Mouse (Mus musculus) liver, embryonic 11.5 days (tissue): Measurements from ENCODE around the gene B3gnt8. TPM values are rescaled to one million over a fixed set of nuclear protein-coding genes. Genes with fewer than 3 reads are reported as not detected.

Experiments used
- ATAC-seq: fragments of 200-750 bp; cut with Nextera tagmentation; replicated peaks from 2 replicates; pipeline ENCODE4 v1.8.0; 2017; ENCODE audit warnings: moderate number of reproducible peaks, mild to moderate bottlenecking, moderate TSS enrichment, moderate library complexity; ENCODE audit not compliant: low FRiP score
- DNase-seq: peaks from one replicate; pipeline ENCODE4 v3.0.0-alpha.2; 2017; ENCODE audit warnings: low spot score
- H3K27ac ChIP-seq: fragments of 300-500 bp; sonication (generic); 2 replicates; pipeline ENCODE4 v1.5.1; 2014; ENCODE audit warnings: mild to moderate bottlenecking, low read depth, low read length, control low read depth
- H3K27me3 ChIP-seq: fragments of 300-500 bp; sonication (generic); replicated peaks from 2 replicates; pipeline ENCODE4 v1.6.1; 2014; ENCODE audit warnings: low read length, mixed read lengths; ENCODE audit not compliant: control insufficient read depth, insufficient read depth
- H3K36me3 ChIP-seq: fragments of 300-500 bp; sonication (generic); 2 replicates; pipeline ENCODE4 v1.6.1; 2014; ENCODE audit warnings: mild to moderate bottlenecking, low read length, moderate library complexity, mixed read lengths; ENCODE audit not compliant: control insufficient read depth, insufficient read depth
- H3K4me1 ChIP-seq: fragments of 300-500 bp; sonication (generic); replicated peaks from 2 replicates; pipeline ENCODE4 v1.6.1; 2014; ENCODE audit warnings: low read length, mixed read lengths; ENCODE audit not compliant: control insufficient read depth, insufficient read depth
- H3K4me2 ChIP-seq: fragments of 300-500 bp; sonication (generic); 2 replicates; pipeline ENCODE4 v1.6.1; 2014; ENCODE audit warnings: mild to moderate bottlenecking, control low read depth, moderate library complexity
- H3K4me3 ChIP-seq: fragments of 300-500 bp; sonication (generic); 2 replicates; pipeline ENCODE4 v1.5.1; 2014; ENCODE audit warnings: low read depth, low read length, control low read depth
- H3K9ac ChIP-seq: fragments of 300-500 bp; sonication (generic); 2 replicates; pipeline ENCODE4 v1.6.1; 2014; ENCODE audit warnings: low read depth, low read length, control low read depth
- H3K9me3 ChIP-seq: fragments of 300-500 bp; sonication (generic); 2 replicates; pipeline ENCODE4 v1.6.1; 2016; ENCODE audit warnings: low read length, inconsistent platforms, mixed read lengths; ENCODE audit not compliant: control insufficient read depth
- WGBS: fragments of 180-500 bp; shearing (Covaris S2); extraction: QIAGEN DNeasy Blood & Tissue Kit; methylation state at CpG from one replicate; pipeline ENCODE4 v1.1.7; 2014; 5-methylcytosine and 5-hydroxymethylcytosine counted together
- polyA plus RNA-seq: library from polyadenylated mRNA; unstranded; fragments of >200 nt; fragmentation: Nextera tagmentation; extraction: Ambion mirVana; gene quantifications from 2 replicates; pipeline ENCODE4 v1.2.1, GENCODE M21; 2014

B3gnt8 gene
- polyA plus RNA-seq, 1 experiment from 2014 or later, result 2.3 TPM

DNA sequence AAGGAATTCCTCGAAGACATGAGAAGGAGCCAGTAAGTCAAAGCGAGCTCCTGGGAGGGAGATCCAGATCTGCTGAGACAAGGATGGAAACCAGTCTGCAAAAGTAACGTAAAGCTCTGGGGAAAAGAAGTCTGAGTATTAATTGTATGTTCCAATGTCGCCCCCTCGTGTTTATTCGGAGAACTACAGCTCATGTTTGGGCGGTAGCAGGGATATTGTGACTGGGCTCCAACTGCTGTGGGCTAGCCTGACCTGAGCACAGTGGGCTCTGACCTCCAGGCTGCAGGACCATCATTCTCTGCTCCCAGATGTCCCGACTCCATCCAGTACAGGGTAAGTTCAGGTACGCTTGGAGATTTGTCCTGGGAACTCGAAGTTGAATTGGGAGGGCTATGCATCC, 26.8 kb upstream of the B3gnt8 start:
- H3K27ac ChIP-seq, result no peak overlapping the region
- no peak overlapping the region for H3K4me3 ChIP-seq
- WGBS, result 11% methylated on average over 10 of the region's 10 CpGs
- H3K9me3 ChIP-seq, result no peaks in the 10 kb centered on the region
- H3K4me2 ChIP-seq, result no peak overlapping the region
- H3K4me1 ChIP-seq, result no peaks in the 10 kb centered on the region
- no peak for ATAC-seq
- H3K36me3 ChIP-seq, result no peaks in the 10 kb centered on the region
- no peak overlapping the region for H3K9ac ChIP-seq
- H3K27me3 ChIP-seq, result no peaks in the 10 kb centered on the region
- DNase-seq, result peak; percentile 59

DNA sequence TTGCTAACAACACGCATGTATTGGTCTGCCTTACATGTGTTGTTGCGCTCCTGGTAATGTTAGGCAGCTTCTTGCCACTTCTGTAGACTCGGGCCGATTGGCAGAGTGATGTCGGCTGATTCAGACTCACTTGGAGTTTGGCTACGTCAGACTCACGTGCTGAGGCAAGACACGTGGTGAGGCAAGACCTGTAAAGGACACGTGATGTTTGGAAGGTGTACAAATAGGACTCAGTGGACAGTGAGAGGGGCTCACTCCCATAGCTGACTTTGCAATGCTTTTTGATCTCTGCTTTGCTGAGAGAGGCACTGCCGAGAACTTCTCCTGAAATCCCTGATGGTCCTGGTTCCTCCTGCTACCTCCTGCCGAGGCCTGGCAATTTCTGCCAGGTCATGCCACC, 25.8 kb upstream of the B3gnt8 start:
- ATAC-seq, result no peak
- H3K9me3 ChIP-seq, result no peaks in the 10 kb centered on the region
- WGBS, result 82% methylated on average over 11 of the region's 11 CpGs

DNA sequence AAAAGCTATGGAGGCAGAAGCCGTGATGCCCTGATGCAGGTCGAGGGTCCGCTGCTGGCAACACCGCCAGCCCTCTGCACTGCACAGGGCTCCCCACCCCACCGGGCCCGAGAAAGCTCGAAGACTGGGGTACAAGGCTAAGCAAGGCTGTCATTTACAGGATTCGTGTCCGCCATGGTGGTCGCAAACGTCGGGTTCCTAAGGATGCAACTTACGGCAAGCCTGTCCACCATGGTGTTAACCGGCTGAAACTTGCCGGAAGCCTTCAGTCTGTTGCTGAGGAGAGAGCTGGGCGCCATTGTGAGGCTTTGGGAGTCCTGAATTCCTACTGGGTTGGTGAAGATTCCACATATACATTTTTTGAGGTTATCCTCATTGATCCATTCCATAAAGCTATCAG, 25.1 kb upstream of the B3gnt8 start:
- Histone ChIP-seq H3K27ac (no peak overlapping the region), H3K4me2 (no peak overlapping the region), H3K9me3 (no peaks in the 10 kb centered on the region), H3K36me3 (no peaks in the 10 kb centered on the region), H3K27me3 (no peaks in the 10 kb centered on the region), H3K4me3 (no peak overlapping the region), H3K4me1 (no peaks in the 10 kb centered on the region), H3K9ac (no peak overlapping the region)
- 88% methylated on average over 16 of the region's 16 CpGs for WGBS
- no peak for DNase-seq
- no peak for ATAC-seq

More for the DNA sequence above, 25.8 kb upstream of the B3gnt8 start:
- no peak for DNase-seq
- Histone ChIP-seq H3K4me1 (no peaks in the 10 kb centered on the region), H3K27me3 (no peaks in the 10 kb centered on the region), H3K4me2 (no peak overlapping the region), H3K36me3 (no peaks in the 10 kb centered on the region), H3K27ac (no peak overlapping the region), H3K9ac (no peak overlapping the region), H3K4me3 (no peak overlapping the region)

DNA sequence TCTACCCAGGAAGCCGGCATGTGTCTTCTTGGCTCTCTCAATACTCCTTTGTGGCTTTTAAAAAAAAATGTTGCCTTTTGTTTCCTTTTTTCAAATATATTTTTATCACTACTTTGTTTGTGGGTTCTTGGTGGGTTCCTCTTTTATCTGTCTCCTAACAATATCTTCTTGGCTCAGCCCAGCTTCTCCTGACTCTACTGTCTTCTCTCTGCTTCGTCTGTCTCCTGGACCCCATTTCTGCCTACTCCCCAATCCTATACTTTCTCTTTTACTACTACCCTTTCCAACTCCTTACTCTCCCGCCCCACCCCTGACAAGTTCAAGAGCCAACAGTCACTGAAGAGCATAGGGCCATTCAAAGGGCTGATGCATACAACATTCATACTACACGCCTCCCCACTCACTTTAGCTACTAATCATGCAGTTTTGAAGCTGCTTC, 19.8 kb upstream of the B3gnt8 start:
- H3K9ac ChIP-seq, result no peak overlapping the region
- no peak for ATAC-seq
- 0 out of 2 replicates have a peak, but pooled peaks cover 2% of the 10 kb centered on the region for H3K4me1 ChIP-seq
- H3K27ac ChIP-seq, result no peak overlapping the region
- no peaks in the 10 kb centered on the region for H3K36me3 ChIP-seq
- H3K27me3 ChIP-seq, result no peaks in the 10 kb centered on the region
- no peak for DNase-seq
- WGBS, result 53% methylated on average over 4 of the region's 4 CpGs
- no peak overlapping the region for H3K4me3 ChIP-seq
- no peak overlapping the region for H3K4me2 ChIP-seq
- no peaks in the 10 kb centered on the region for H3K9me3 ChIP-seq

DNA sequence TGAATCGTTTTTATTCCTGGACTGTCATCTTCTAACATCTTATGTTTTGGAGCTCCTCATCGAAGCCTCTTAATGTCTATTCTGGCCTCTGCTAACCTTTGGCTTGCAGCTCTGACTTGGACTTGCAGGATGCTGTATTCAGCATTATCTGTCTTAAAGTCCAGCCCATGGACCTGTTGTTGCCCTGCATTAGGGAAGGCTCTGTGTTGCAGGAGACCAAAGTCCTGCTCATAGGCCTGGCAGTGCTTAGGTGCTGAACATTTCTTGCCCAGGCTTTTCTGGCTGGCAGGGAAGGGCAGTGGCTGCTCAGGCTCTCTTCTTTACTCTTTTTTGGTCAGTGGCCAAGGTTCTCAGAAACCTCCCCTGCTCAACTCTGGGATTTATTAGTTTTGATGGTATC, 19.3 kb upstream of the B3gnt8 start:
- Histone ChIP-seq H3K4me3 (no peak overlapping the region), H3K4me1 (0 out of 2 replicates have a peak, but pooled peaks cover 2% of the 10 kb centered on the region), H3K36me3 (no peaks in the 10 kb centered on the region), H3K27me3 (no peaks in the 10 kb centered on the region), H3K9me3 (no peaks in the 10 kb centered on the region), H3K4me2 (no peak overlapping the region), H3K9ac (no peak overlapping the region), H3K27ac (no peak overlapping the region)
- DNase-seq (no peak), ATAC-seq (no peak)
- WGBS, result 82% methylated on average over 2 of the region's 2 CpGs

DNA sequence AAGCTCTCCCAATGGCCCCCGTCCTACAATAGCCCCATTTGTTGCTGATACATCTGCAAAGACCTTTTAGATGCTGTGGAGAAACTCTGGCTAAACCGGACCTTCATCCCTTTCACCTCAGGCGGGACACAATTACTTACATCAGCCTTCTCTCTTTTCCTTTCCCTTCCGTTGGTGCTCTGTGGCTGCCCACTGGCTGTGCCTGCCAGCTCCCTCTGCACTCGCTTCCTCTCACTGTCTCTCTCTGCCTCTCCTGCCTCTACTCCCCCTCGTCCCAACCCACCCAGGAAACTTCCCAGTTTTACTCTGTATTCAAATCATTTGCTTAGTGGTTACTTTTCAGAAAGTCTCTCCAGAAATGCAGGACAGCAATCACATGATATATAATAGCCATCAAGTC, 16.4 kb upstream of the B3gnt8 start:
- Histone ChIP-seq H3K4me3 (no peak overlapping the region), H3K4me2 (no peak overlapping the region), H3K36me3 (no peaks in the 10 kb centered on the region), H3K4me1 (peaks cover 2% of the 10 kb centered on the region; the same call in 1 of the 2 replicates), H3K27me3 (no peaks in the 10 kb centered on the region), H3K9ac (no peak overlapping the region), H3K9me3 (no peaks in the 10 kb centered on the region), H3K27ac (no peak overlapping the region)
- DNase-seq (no peak), ATAC-seq (no peak)
- 30% methylated on average over 6 of the region's 6 CpGs for WGBS

DNA sequence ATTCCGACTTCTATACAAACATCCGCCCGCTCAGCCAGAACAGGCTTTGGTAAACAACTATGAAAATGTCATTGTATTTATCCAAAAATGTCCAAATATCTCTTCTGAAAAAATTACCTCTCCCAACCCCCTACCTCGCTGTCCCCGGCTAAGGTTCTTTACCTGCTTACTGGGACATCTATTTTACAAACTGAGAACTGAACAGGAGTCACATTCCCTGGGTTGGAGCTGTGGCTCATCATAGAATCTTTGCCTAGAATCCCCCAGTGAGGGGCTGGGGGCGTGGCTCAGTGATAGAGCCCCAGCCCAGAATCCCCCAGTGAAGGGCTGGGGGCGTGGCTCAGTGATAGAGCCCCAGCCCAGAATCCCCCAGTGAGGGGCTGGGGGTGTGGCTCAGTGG, 15.0 kb upstream of the B3gnt8 start:
- no peak overlapping the region for H3K4me2 ChIP-seq
- no peak overlapping the region for H3K4me3 ChIP-seq
- no peak overlapping the region for H3K9ac ChIP-seq
- DNase-seq (no peak), ATAC-seq (no peak)
- peaks cover 7% of the 10 kb centered on the region for H3K4me1 ChIP-seq
- WGBS, result 45% methylated on average over 7 of the region's 7 CpGs
- no peaks in the 10 kb centered on the region for H3K36me3 ChIP-seq
- H3K27ac ChIP-seq, result no peak overlapping the region
- no peaks in the 10 kb centered on the region for H3K27me3 ChIP-seq
- no peaks in the 10 kb centered on the region for H3K9me3 ChIP-seq

DNA sequence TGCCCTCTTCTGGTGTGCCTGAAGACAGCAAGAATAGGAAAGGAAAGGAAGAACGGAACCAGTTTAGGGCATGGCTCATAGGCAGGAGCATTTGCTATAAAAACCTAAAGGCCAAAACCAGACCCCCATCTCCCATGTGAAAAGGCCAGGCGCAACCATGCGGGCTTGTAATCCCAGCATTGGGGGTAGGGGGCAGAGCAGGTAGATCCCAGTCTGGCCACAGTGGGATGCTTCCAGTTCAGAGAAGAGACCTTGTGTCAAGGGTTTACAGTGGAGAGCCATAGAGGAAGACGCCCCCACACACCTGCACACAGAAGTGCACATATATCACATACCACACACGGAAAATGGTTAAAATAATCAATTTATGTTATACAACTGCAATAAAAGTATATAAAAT, 12.4 kb upstream of the B3gnt8 start:
- H3K4me2 ChIP-seq, result no peak overlapping the region
- no peaks in the 10 kb centered on the region for H3K9me3 ChIP-seq
- no peak overlapping the region for H3K9ac ChIP-seq
- ATAC-seq, result no peak
- DNase-seq, result no peak
- H3K27ac ChIP-seq, result no peak overlapping the region
- no peaks in the 10 kb centered on the region for H3K27me3 ChIP-seq
- WGBS, result 84% methylated on average over 5 of the region's 5 CpGs
- H3K4me1 ChIP-seq, result peaks cover 7% of the 10 kb centered on the region
- no peaks in the 10 kb centered on the region for H3K36me3 ChIP-seq
- no peak overlapping the region for H3K4me3 ChIP-seq

DNA sequence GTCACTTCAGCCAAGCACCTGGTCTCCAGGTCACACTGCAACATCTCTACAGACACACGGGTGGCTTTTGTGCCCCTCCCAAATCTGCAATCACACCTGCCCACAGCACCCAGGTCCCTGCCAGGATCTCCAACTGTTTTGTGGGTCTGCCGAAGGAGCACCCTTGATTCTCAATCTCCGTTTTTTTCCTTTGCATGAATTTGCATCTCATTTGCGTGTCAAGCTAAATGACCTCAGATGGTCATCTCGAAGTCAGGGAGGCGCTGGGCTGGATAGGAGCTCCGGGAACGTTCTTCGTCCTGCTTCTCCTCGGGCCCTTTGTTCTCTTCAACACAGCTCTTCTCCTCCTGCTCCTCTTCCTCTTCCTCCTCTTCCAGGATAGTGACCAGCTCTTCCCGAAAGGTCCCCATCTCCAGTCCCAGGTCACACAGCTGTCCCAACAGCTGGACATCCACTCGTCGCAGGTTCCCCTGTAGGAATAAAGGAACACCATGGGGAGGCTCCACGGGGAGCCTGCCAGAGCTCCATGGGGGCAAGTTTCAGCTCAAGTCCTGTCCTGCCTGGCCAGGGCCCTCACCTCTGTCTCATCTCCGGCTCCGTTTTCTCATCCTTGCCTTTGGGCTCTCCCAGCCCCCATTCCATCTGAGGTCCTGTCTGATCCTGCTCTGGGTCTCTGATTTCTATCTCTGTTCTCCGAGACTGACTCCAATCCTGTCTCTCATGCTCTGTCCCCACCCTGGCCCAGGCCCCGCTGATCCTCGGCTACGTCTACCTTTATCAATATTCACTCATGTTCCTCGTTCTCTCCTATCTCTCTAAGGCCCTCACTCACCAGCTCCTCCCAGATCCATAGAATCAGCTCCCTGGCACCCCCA, 11.4 kb upstream of the B3gnt8 start:
- ATAC-seq, result no peak
- Histone ChIP-seq H3K27me3 (no peaks in the 10 kb centered on the region), H3K27ac (no peak overlapping the region), H3K9ac (no peak overlapping the region), H3K9me3 (no peaks in the 10 kb centered on the region), H3K36me3 (no peaks in the 10 kb centered on the region), H3K4me2 (no peak overlapping the region), H3K4me3 (no peak overlapping the region), H3K4me1 (peaks cover 8% of the 10 kb centered on the region)
- DNase-seq, result no peak
- 68% methylated on average over 21 of the region's 21 CpGs for WGBS
